Mouse (Mus musculus) neutrophil, adult 59 days (primary cell): ENCODE measurements around the gene Clec12b. TPM values are rescaled to one million over a fixed set of nuclear protein-coding genes. Genes with fewer than 3 reads are reported as not detected.

Experiments used
- total RNA-seq, 2 experiments: library from RNA; stranded (reverse); gene quantifications; 1 replicate in 1 of 2; 2 replicates in 1 of 2; pipeline ENCODE4 v1.2.4; 2023

Clec12b gene
- total RNA-seq: under 1 TPM in 1 of 2 experiments, not detected in 1; 0.29 TPM

DNA sequence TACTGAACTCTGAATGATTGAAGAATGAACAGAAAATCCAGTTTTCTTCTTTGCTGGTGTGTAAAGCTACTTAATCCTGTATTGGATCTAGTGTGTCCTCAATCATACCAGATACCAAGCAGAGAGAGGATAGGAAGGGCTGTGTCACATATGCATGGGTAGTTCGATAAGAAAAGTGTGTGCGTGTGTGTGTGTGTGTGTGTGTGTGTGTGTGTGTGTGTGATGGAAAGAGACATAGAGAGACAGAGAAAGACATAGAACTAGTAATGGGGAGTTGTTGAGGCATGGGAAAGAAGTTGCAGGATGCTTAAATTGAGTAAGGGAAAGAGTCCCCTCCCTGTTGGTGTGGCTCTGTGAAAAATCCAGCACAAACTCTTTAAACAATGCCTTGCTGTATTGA, at the start of gene Clec12b:
Gene Clec12b (minus strand): TSS at position 101 of the 400 bp plus-strand sequence.

DNA sequence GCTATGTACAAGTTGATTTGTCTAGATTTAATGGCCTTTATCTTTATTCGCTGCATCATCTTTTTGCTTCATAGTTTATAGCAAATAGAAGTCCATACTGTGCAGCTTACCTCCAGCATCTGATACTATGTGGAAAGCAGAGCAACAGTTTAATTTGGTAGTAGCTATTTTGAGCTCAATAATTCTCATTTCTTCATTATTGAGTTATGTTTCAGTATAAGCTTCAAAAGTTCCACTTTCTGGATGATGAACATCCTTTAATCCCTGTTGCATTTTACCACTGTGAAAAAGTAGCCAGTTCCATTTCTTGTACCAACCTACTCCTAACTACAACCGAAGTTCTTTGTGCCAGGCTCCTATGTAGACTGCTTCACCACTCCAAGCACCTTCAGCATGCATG, 22.9 kb upstream of the Clec12b start, which contains the start of gene Clec9a:
Gene Clec9a (plus strand): TSS at position 301 of the 400 bp plus-strand sequence.

DNA sequence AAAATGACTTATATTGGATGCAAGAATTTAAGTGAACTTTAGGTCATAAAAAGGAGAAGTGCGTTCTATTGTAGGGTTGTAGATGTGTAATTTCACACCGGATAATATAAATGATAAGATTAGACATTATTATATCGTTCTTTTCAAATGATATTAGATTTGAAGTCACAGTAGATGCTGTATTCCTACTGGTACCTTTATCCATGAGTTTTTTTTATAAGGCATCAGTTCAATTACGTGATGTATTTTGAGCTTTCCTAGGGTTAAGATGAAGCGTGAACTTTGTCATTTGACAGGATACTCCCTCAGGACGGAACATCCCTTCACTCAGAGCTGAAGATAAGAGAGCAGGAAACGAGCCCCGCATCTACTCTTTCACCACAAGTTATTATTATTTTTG, 11.3 kb upstream of the Clec12b start, which contains the start of gene Clec1b:
Gene Clec1b (plus strand): TSS at position 301 of the 400 bp plus-strand sequence.

DNA sequence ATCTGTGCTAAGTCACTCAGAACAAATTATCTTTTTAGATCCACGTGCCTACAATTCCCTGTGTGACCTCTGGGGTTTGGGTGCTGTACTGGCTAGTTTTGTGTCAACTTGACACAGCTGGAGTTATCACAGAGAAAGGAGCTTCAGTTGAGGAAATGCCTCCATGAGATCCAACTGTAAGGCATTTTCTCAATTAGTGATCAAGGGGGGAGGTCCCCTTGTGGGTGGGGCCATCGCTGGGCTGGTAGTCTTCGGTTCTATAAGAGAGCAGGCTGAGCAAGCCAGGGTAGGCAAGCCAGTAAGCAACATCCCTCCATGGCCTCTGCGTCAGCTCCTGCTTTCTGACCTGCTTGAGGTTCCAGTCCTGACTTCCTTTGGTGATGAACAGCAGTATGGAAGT, 43.3 kb downstream of the Clec12b start, which contains the start of gene Clec12a:
Gene Clec12a (plus strand): TSS at position 301 of the 400 bp plus-strand sequence.

DNA sequence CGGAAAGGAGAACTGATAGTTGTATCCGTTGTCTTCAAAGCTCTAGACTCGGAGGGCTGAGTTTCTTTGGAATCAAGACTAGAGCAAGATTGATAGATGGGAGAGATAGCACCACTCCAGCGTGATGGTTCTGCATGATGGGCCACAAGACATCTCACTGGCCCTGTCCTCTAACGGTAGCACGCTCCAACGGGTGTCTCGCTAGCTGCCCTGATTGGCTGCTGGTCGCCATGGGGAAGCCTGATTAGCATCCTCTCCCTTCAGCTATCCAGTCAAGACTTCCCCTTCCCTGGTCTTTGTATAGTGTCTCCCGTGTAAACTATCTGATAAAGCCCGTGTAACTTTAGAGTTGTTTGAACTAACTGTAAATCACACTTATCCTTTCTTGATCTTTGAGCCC, 54.1 kb downstream of the Clec12b start, which contains the start of gene 4922502D21Rik:
Gene 4922502D21Rik (minus strand): TSS at position 187 of the 400 bp plus-strand sequence.

Other genes starting within 250 kb of the Clec12b start
- gene Clec2d, start 205.3 kb downstream of the Clec12b start, total RNA-seq: 10 to 100 TPM; 35.1 to 42.5 TPM
- gene Cd69, start 110.4 kb downstream of the Clec12b start, total RNA-seq: 10 to 100 TPM; 51.9 to 57.3 TPM
- gene 4922502D21Rik, start 54.1 kb downstream of the Clec12b start, total RNA-seq: not detected
- gene Clec12a, start 43.2 kb downstream of the Clec12b start, total RNA-seq: 100 to 1,000 TPM; 190 to 205 TPM
- gene Clec1b, start 11.4 kb upstream of the Clec12b start, total RNA-seq: 10 to 100 TPM; 10.9 TPM
- gene Clec9a, start 23.0 kb upstream of the Clec12b start, total RNA-seq: 1 to 10 TPM; 1.6 to 3.2 TPM
- gene Clec1a, start 66.1 kb upstream of the Clec12b start, total RNA-seq: under 1 TPM; 0.11 to 0.18 TPM
- 10 to 100 TPM; 24.7 to 29.3 TPM for gene Olr1, start 121.3 kb upstream of the Clec12b start, total RNA-seq
- gene Tmem52b, start 126.7 kb upstream of the Clec12b start, total RNA-seq: 1 to 10 TPM; 1.1 to 2.2 TPM
- 10 to 100 TPM; 23.7 to 25.7 TPM for gene Gabarapl1, start 147.3 kb upstream of the Clec12b start, total RNA-seq
- not detected for gene Klre1, start 192.0 kb upstream of the Clec12b start, total RNA-seq
- under 1 TPM in 1 of 2 experiments, not detected in 1; 0.86 TPM for gene Klrd1, start 205.9 kb upstream of the Clec12b start, total RNA-seq
- gene Klrk1, start 238.0 kb upstream of the Clec12b start, total RNA-seq: 1 to 10 TPM; 1.7 to 3.0 TPM